Mouse (Mus musculus) forebrain, embryonic 15.5 days (tissue): ENCODE measurements around the gene Ddx3x. TPM values are rescaled to one million over a fixed set of nuclear protein-coding genes. Genes with fewer than 3 reads are reported as not detected.
A peak's percentile ranks its signal among the peaks of the same experiment; 100 is the strongest.
"Not testable (repeated sequence)": the region's sequence is repeated elsewhere in the genome, so short reads cannot be mapped to it uniquely, and the experiment has no call there.

Source experiments
- ATAC-seq: fragments of 200-750 bp; cut with Nextera tagmentation; replicated peaks from 2 replicates; pipeline ENCODE4 v1.8.0; 2017; ENCODE audit warnings: mild to moderate bottlenecking, moderate TSS enrichment, moderate library complexity
- H3K27ac ChIP-seq: fragments of 300-500 bp; sonication (generic); replicated peaks from 2 replicates; pipeline ENCODE4 v1.5.1; 2015; ENCODE audit warnings: mild to moderate bottlenecking, inconsistent platforms
- H3K27me3 ChIP-seq: fragments of 300-500 bp; sonication (generic); 2 replicates; pipeline ENCODE4 v1.6.1; 2015; ENCODE audit warnings: inconsistent platforms
- H3K36me3 ChIP-seq: fragments of 300-500 bp; sonication (generic); 2 replicates; pipeline ENCODE4 v1.6.1; 2015; ENCODE audit warnings: mild to moderate bottlenecking, inconsistent platforms
- H3K4me1 ChIP-seq: fragments of 300-500 bp; sonication (generic); 2 replicates; pipeline ENCODE4 v1.6.1; 2015; ENCODE audit warnings: inconsistent platforms
- H3K4me2 ChIP-seq: fragments of 300-500 bp; sonication (generic); replicated peaks from 2 replicates; pipeline ENCODE4 v1.6.1; 2015; ENCODE audit warnings: mild to moderate bottlenecking, inconsistent platforms
- H3K4me3 ChIP-seq: fragments of 300-500 bp; sonication (generic); 2 replicates; pipeline ENCODE4 v1.5.1; 2015; ENCODE audit warnings: mild to moderate bottlenecking, inconsistent platforms
- H3K9ac ChIP-seq: fragments of 300-500 bp; sonication (generic); replicated peaks from 2 replicates; pipeline ENCODE4 v1.6.1; 2015; ENCODE audit warnings: mild to moderate bottlenecking, inconsistent platforms
- H3K9me3 ChIP-seq: fragments of 300-500 bp; sonication (generic); 2 replicates; pipeline ENCODE4 v1.6.1; 2016; ENCODE audit warnings: inconsistent platforms
- WGBS: fragments of 180-500 bp; shearing (Covaris S2); methylation state at CpG from one replicate; pipeline ENCODE4 v1.1.7; 2015; ENCODE audit warnings: mixed read lengths; 5-methylcytosine and 5-hydroxymethylcytosine counted together
- polyA plus RNA-seq: library from polyadenylated mRNA; unstranded; fragments of >200 nt; fragmentation: Nextera tagmentation; extraction: Ambion mirVana; gene quantifications from 2 replicates; pipeline ENCODE4 v1.2.1, GENCODE M21; 2015

The Ddx3x gene
- 124 and 127 TPM in 2 replicates for polyA plus RNA-seq

- H3K36me3 ChIP-seq = peaks cover 11% of the 10 kb centered on the region; the same call in 1 of the 2 replicates
- H3K27ac ChIP-seq = peak within 1 kb of the TSS; percentile 99
- H3K9ac ChIP-seq = peak within 1 kb of the TSS; percentile 100
- H3K4me2 ChIP-seq = peak within 1 kb of the TSS; percentile 74
- H3K4me1 ChIP-seq = peaks cover 31% of the 10 kb centered on the region
- peak; percentile 96 for ATAC-seq
- no peaks in the 10 kb centered on the region for H3K27me3 ChIP-seq
- H3K9me3 ChIP-seq = no peaks in the 10 kb centered on the region
- peak within 1 kb of the TSS; percentile 97 for H3K4me3 ChIP-seq
- under 1% methylated on average over 57 of the region's 57 CpGs for WGBS
These were observed at the start of gene Ddx3x for GRCm38 (mm10) chrX:13280409-13281328. Gene Ddx3x (plus strand): TSS chrX:13280970.

- H3K4me3 ChIP-seq = peak overlapping the region; percentile 40
- no peaks in the 10 kb centered on the region for H3K27me3 ChIP-seq
- peaks cover 6% of the 10 kb centered on the region for H3K4me1 ChIP-seq
- H3K9ac ChIP-seq = peak overlapping the region; percentile 37
- 29% methylated on average over 9 of the region's 9 CpGs for WGBS
- ATAC-seq = peak; percentile 7
- H3K36me3 ChIP-seq = no peaks in the 10 kb centered on the region
- peak overlapping the region; percentile 93 for H3K27ac ChIP-seq
- H3K4me2 ChIP-seq = peak overlapping the region; percentile 38
- H3K9me3 ChIP-seq = no peaks in the 10 kb centered on the region
These were observed 49.5 kb upstream of the Ddx3x start for GRCm38 (mm10) chrX:13231243-13231642.

- not testable (repeated sequence) for H3K4me3 ChIP-seq, H3K36me3 ChIP-seq, H3K27ac ChIP-seq, H3K9me3 ChIP-seq, H3K4me2 ChIP-seq, H3K4me1 ChIP-seq, H3K27me3 ChIP-seq, ATAC-seq, H3K9ac ChIP-seq
- 96% methylated on average over 1 of the region's 1 CpGs for WGBS
These were observed 47.9 kb upstream of the Ddx3x start for GRCm38 (mm10) chrX:13232834-13233233.

GRCm38 (mm10) chrX:13233631-13234030, 47.1 kb upstream of the Ddx3x start:
- H3K4me2 ChIP-seq = no peak overlapping the region
- no peak overlapping the region for H3K27ac ChIP-seq
- no peaks in the 10 kb centered on the region for H3K36me3 ChIP-seq
- 70% methylated on average over 2 of the region's 2 CpGs for WGBS
- peaks cover 6% of the 10 kb centered on the region for H3K4me1 ChIP-seq
- ATAC-seq = no peak
- H3K4me3 ChIP-seq = no peak overlapping the region
- H3K27me3 ChIP-seq = no peaks in the 10 kb centered on the region
- H3K9ac ChIP-seq = no peak overlapping the region
- H3K9me3 ChIP-seq = no peaks in the 10 kb centered on the region

- Histone ChIP-seq H3K9me3 (no peaks in the 10 kb centered on the region), H3K9ac (no peak overlapping the region), H3K36me3 (no peaks in the 10 kb centered on the region), H3K27me3 (no peaks in the 10 kb centered on the region), H3K4me2 (no peak overlapping the region), H3K4me3 (no peak overlapping the region), H3K27ac (no peak overlapping the region), H3K4me1 (peaks cover 6% of the 10 kb centered on the region)
- ATAC-seq = no peak
- WGBS = 74% methylated on average over 4 of the region's 4 CpGs
These were observed 46.1 kb upstream of the Ddx3x start for GRCm38 (mm10) chrX:13234709-13235108.

- no peaks in the 10 kb centered on the region for H3K36me3 ChIP-seq
- H3K27me3 ChIP-seq = no peaks in the 10 kb centered on the region
- WGBS = 14% methylated on average over 2 of the region's 2 CpGs
- ATAC-seq = peak; percentile 82
- no peak overlapping the region for H3K4me3 ChIP-seq
- H3K9ac ChIP-seq = no peak overlapping the region
- H3K9me3 ChIP-seq = no peaks in the 10 kb centered on the region
- no peak overlapping the region for H3K4me2 ChIP-seq
- peaks cover 10% of the 10 kb centered on the region for H3K4me1 ChIP-seq
- H3K27ac ChIP-seq = peak overlapping the region; percentile 71
These were observed 44.6 kb upstream of the Ddx3x start for GRCm38 (mm10) chrX:13236100-13236568.

- ATAC-seq = no peak
- no peak overlapping the region for H3K4me2 ChIP-seq
- H3K27me3 ChIP-seq = no peaks in the 10 kb centered on the region
These were observed 41.3 kb upstream of the Ddx3x start for GRCm38 (mm10) chrX:13239455-13239854.

GRCm38 (mm10) chrX:13240646-13241425, 39.9 kb upstream of the Ddx3x start:
- H3K4me3 ChIP-seq = peak overlapping the region; percentile 40
- H3K9ac ChIP-seq = peak overlapping the region; percentile 63; the same call in 1 of the 2 replicates
- WGBS = 19% methylated on average over 11 of the region's 11 CpGs
- peak overlapping the region; percentile 98 for H3K27ac ChIP-seq
- no peak for ATAC-seq
- H3K4me1 ChIP-seq = peaks cover 13% of the 10 kb centered on the region
- H3K4me2 ChIP-seq = peak overlapping the region; percentile 52
- H3K9me3 ChIP-seq = no peaks in the 10 kb centered on the region
- no peaks in the 10 kb centered on the region for H3K27me3 ChIP-seq
- H3K36me3 ChIP-seq = no peaks in the 10 kb centered on the region

More at GRCm38 (mm10) chrX:13239455-13239854, 41.3 kb upstream of the Ddx3x start:
- Histone ChIP-seq H3K4me1 (peaks cover 13% of the 10 kb centered on the region), H3K9me3 (no peaks in the 10 kb centered on the region), H3K27ac (no peak overlapping the region), H3K4me3 (no peak overlapping the region), H3K36me3 (no peaks in the 10 kb centered on the region), H3K9ac (no peak overlapping the region)
- 91% methylated on average over 6 of the region's 6 CpGs for WGBS

GRCm38 (mm10) chrX:13241426-13242319, 39.1 kb upstream of the Ddx3x start:
- Histone ChIP-seq H3K36me3 (no peaks in the 10 kb centered on the region), H3K4me1 (peaks cover 11% of the 10 kb centered on the region), H3K9ac (peak overlapping the region; percentile 63), H3K27ac (peak overlapping the region; percentile 98), H3K4me3 (peak overlapping the region; percentile 40), H3K4me2 (peak overlapping the region; percentile 52), H3K9me3 (no peaks in the 10 kb centered on the region), H3K27me3 (no peaks in the 10 kb centered on the region)
- 12% methylated on average over 21 of the region's 21 CpGs for WGBS
- peak; percentile 44 for ATAC-seq

GRCm38 (mm10) chrX:13242320-13243096, 38.3 kb upstream of the Ddx3x start:
- Histone ChIP-seq H3K27ac (peak overlapping the region; percentile 98), H3K9me3 (no peaks in the 10 kb centered on the region), H3K9ac (peak overlapping the region; percentile 63), H3K4me3 (peak overlapping the region; percentile 40), H3K27me3 (no peaks in the 10 kb centered on the region), H3K4me2 (peak overlapping the region; percentile 52), H3K4me1 (peaks cover 11% of the 10 kb centered on the region), H3K36me3 (no peaks in the 10 kb centered on the region)
- WGBS = 9% methylated on average over 24 of the region's 24 CpGs
- peak; percentile 97 for ATAC-seq
